Mouse (Mus musculus) hindbrain, postnatal 0 days (tissue): ENCODE results near the gene Glipr1l3. TPM values are rescaled to one million over a fixed set of nuclear protein-coding genes. Genes with fewer than 3 reads are reported as not detected.
"Not testable (repeated sequence)": the region's sequence is repeated elsewhere in the genome, so short reads cannot be mapped to it uniquely, and the experiment has no call there.

Experiments
- ATAC-seq: fragments of 200-750 bp; cut with Nextera tagmentation; 2 replicates; pipeline ENCODE4 v1.8.0; 2017; ENCODE audit warnings: mild to moderate bottlenecking, moderate TSS enrichment, moderate library complexity
- DNase-seq: peaks from one replicate; pipeline ENCODE4 v3.0.0-alpha.2; 2015; ENCODE audit warnings: low spot score
- H3K27ac ChIP-seq: fragments of 300-500 bp; sonication (generic); 2 replicates; pipeline ENCODE4 v1.5.1; 2014; ENCODE audit warnings: mild to moderate bottlenecking
- H3K27me3 ChIP-seq: fragments of 300-500 bp; sonication (generic); 2 replicates; pipeline ENCODE4 v1.6.1; 2014; ENCODE audit warnings: low read length, mixed read lengths; ENCODE audit not compliant: insufficient read depth
- H3K36me3 ChIP-seq: fragments of 300-500 bp; sonication (generic); 2 replicates; pipeline ENCODE4 v1.6.1; 2014; ENCODE audit warnings: low read length, mixed read lengths; ENCODE audit not compliant: insufficient read depth
- H3K4me1 ChIP-seq: fragments of 300-500 bp; sonication (generic); 2 replicates; pipeline ENCODE4 v1.6.1; 2014; ENCODE audit warnings: antibody characterized with exemption, low read length, mixed read lengths; ENCODE audit not compliant: insufficient read depth
- H3K4me2 ChIP-seq: fragments of 300-500 bp; sonication (generic); 2 replicates; pipeline ENCODE4 v1.6.1; 2014; ENCODE audit warnings: low read depth, mild to moderate bottlenecking, low read length, moderate library complexity, mixed read lengths
- H3K4me3 ChIP-seq: fragments of 300-500 bp; sonication (generic); 2 replicates; pipeline ENCODE4 v1.5.1; 2014; ENCODE audit warnings: low read length
- H3K9ac ChIP-seq: fragments of 300-500 bp; sonication (generic); replicated peaks from 2 replicates; pipeline ENCODE4 v1.6.1; 2014; ENCODE audit warnings: mild to moderate bottlenecking, low read length, moderate library complexity, mixed read lengths
- H3K9me3 ChIP-seq: fragments of 300-500 bp; sonication (generic); 2 replicates; pipeline ENCODE4 v1.6.1; 2016; ENCODE audit warnings: low read length, mixed read lengths
- CTCF ChIP-seq: IDR thresholded peaks from 2 replicates; pipeline ENCODE4 v1.5.1; 2016; ENCODE audit warnings: antibody characterized with exemption, control low read depth, low read depth
- WGBS: fragments of 180-500 bp; shearing (Covaris S2); extraction: QIAGEN DNeasy Blood & Tissue Kit; methylation state at CpG from one replicate; pipeline ENCODE4 v1.1.7; 2014; 5-methylcytosine and 5-hydroxymethylcytosine counted together
- polyA plus RNA-seq: library from polyadenylated mRNA; unstranded; fragments of >200 nt; fragmentation: Nextera tagmentation; extraction: Ambion mirVana; gene quantifications from 2 replicates; pipeline ENCODE4 v1.2.1, GENCODE M21; 2015
- total RNA-seq: library from RNA; depleted of rRNA; stranded (reverse); fragments of >200 nt; gene quantifications from 2 replicates; pipeline ENCODE4 v1.2.3, GENCODE M21; 2014; rRNA removed

Glipr1l3 gene
- total and polyA plus RNA-seq, 2 experiments from 2014 or later, result 0.28 TPM; not detected in 1

DNA sequence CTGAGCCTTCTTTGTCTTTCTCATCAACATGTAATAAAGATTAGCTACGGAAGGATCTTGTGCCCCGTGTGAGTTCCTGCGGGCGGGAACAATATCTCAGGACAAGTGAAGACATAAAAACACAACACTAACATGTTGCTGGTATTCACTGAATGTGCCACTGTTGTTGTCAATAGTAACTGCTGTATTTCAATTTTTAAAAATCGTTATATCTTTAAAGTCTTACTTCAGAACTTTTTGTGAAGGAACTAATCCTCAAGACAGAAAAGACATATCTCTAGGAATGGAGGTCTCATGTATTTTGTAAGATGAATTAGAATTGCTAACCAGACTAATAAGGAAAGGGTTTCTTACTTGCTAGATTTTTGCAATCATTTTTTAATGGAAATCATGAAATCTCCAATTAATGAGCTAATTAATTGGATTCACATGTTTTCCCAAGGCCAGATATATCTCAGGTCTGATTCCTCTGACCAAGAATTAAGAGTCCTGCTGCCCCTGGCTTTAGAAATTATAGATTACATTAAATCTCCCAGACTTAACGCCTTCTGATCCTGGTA, 21.2 kb downstream of the Glipr1l3 start:
- WGBS, result 21% methylated on average over 6 of the region's 6 CpGs

GRCm38 (mm10) chr10:112138050-112138870, 21.9 kb downstream of the Glipr1l3 start:
- H3K4me3 ChIP-seq, result peak overlapping the region; percentile 33
- H3K9me3 ChIP-seq, result no peaks in the 10 kb centered on the region
- no peaks in the 10 kb centered on the region for H3K4me1 ChIP-seq
- TF ChIP-seq CTCF, result peak; percentile 82
- H3K27ac ChIP-seq, result no peak overlapping the region
- H3K36me3 ChIP-seq, result no peaks in the 10 kb centered on the region
- ATAC-seq (peak; percentile 92), DNase-seq (peak; percentile 93)
- H3K4me2 ChIP-seq, result peak overlapping the region; percentile 50
- H3K9ac ChIP-seq, result no peak overlapping the region; the same call in 1 of the 2 replicates
- WGBS, result 15% methylated on average over 9 of the region's 9 CpGs
- no peaks in the 10 kb centered on the region for H3K27me3 ChIP-seq

More for the DNA sequence above, 21.2 kb downstream of the Glipr1l3 start:
- Histone ChIP-seq H3K9me3 (no peaks in the 10 kb centered on the region), H3K36me3 (no peaks in the 10 kb centered on the region), H3K27me3 (no peaks in the 10 kb centered on the region), H3K27ac (no peak overlapping the region), H3K4me2 (peak overlapping the region; percentile 50), H3K9ac (no peak overlapping the region; the same call in 1 of the 2 replicates), H3K4me1 (no peaks in the 10 kb centered on the region), H3K4me3 (peak overlapping the region; percentile 33)
- DNase-seq, result no peak
- ATAC-seq, result peak; percentile 51
- no peak for TF ChIP-seq CTCF

DNA sequence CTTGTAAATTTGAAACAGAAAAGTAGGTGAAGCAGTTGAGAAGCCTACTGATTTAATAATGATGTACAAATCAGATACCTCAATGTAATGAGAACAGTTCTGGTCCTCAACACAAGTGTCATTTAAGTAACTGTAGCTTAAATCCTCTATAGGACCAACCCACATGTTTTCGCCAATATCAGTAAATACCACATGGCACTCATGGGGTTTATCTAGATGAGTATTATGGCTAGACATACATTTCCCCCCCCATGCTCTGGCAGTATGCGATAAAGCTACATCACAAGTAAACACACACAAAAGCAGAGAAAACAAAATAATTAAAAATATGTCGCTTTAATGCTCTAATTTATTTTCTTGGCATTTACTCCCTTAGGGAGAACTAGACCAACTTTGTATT, 27.9 kb downstream of the Glipr1l3 start:
- H3K36me3 ChIP-seq, result no peaks in the 10 kb centered on the region
- ATAC-seq (no peak), DNase-seq (no peak)
- TF ChIP-seq CTCF, result no peak
- H3K4me1 ChIP-seq, result no peaks in the 10 kb centered on the region
- no peak overlapping the region for H3K9ac ChIP-seq
- WGBS, result 92% methylated on average over 3 of the region's 3 CpGs
- H3K9me3 ChIP-seq, result no peaks in the 10 kb centered on the region
- no peak overlapping the region for H3K27ac ChIP-seq
- H3K4me2 ChIP-seq, result no peak overlapping the region
- no peaks in the 10 kb centered on the region for H3K27me3 ChIP-seq
- H3K4me3 ChIP-seq, result no peak overlapping the region

DNA sequence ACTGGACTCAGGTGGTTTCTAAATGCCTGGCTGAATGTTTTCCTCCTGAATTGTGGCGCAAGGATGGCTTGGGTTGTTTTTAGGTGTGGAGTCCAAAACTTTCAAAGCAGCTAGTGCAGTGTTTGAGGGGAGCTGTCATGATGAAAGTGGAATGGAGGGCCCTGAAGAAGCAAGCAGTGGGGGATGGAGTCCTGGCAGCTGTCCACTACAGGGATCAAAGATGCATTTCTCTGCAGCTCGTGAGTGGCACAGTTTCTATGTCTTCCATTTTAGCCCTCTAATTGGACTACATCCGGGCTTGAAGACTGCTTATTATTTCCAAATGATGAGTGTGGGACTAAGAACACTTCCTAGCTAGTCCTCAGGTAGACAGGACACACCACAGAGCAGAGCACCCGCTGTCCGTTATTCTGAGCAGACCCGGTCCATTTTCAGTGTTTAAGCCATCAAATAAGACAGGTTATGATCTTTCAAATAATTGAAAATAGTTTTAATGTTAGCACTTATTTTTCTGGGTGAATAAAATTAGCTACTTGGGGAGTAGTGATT, 32.4 kb downstream of the Glipr1l3 start:
- H3K4me3 ChIP-seq, H3K9ac ChIP-seq, H3K27ac ChIP-seq, DNase-seq, H3K9me3 ChIP-seq, H3K4me1 ChIP-seq, H3K36me3 ChIP-seq, ATAC-seq, H3K4me2 ChIP-seq, H3K27me3 ChIP-seq: not testable (repeated sequence)
- 68% methylated on average over 6 of the region's 6 CpGs for WGBS

GRCm38 (mm10) chr10:112125090-112125489, 35.0 kb downstream of the Glipr1l3 start:
- 44% methylated on average over 2 of the region's 2 CpGs for WGBS
- H3K36me3 ChIP-seq, DNase-seq, H3K27ac ChIP-seq, ATAC-seq, H3K27me3 ChIP-seq, H3K4me3 ChIP-seq, H3K4me2 ChIP-seq, H3K9me3 ChIP-seq, H3K4me1 ChIP-seq, H3K9ac ChIP-seq: not testable (repeated sequence)

GRCm38 (mm10) chr10:112110401-112110800, 49.7 kb downstream of the Glipr1l3 start:
- H3K9me3 ChIP-seq, result no peaks in the 10 kb centered on the region
- DNase-seq (no peak), ATAC-seq (no peak)
- H3K27ac ChIP-seq, result no peak overlapping the region
- H3K4me2 ChIP-seq, result no peak overlapping the region
- no peaks in the 10 kb centered on the region for H3K27me3 ChIP-seq
- H3K4me1 ChIP-seq, result no peaks in the 10 kb centered on the region
- WGBS, result 91% methylated on average over 7 of the region's 7 CpGs
- no peak overlapping the region for H3K4me3 ChIP-seq
- H3K9ac ChIP-seq, result no peak overlapping the region
- TF ChIP-seq CTCF, result no peak
- H3K36me3 ChIP-seq, result no peaks in the 10 kb centered on the region

DNA sequence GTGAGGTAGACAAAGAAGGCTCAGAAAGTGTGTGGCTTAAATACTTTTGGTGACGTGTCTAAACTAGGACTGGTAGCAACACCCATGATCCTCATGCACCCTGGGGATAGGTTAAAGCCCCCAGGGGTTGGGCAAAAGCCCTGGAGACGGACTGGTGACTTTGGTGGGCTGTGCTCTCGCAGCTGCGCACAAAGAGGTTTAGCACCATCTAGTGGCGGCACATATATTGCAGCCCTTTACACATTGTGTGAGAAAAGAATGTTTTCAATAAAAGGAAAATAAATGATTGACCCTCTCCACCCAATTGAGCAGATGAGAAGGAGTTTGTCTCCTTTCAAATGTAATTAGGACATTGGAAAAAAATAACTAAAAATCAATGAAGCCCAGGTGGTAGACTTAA, 54.3 kb downstream of the Glipr1l3 start:
- not testable (repeated sequence) for H3K4me1 ChIP-seq, H3K27me3 ChIP-seq, H3K9ac ChIP-seq, ATAC-seq, H3K9me3 ChIP-seq, H3K27ac ChIP-seq, H3K4me2 ChIP-seq, H3K4me3 ChIP-seq, H3K36me3 ChIP-seq
- WGBS, result 6% methylated on average over 5 of the region's 5 CpGs
- TF ChIP-seq CTCF, result peak; percentile 65
- DNase-seq, result peak; percentile 46

Other genes with a start within 250 kb of the Glipr1l3 start
- 21.1 and 24.8 TPM in 2 replicates for gene Krr1, start 187.7 kb downstream of the Glipr1l3 start, total RNA-seq
- 24.9 and 28.8 TPM in 2 replicates for gene Krr1, start 187.7 kb downstream of the Glipr1l3 start, polyA plus RNA-seq
- 0.36 TPM in 1 of 2 replicates, not detected in the other for gene Glipr1, start 157.7 kb downstream of the Glipr1l3 start, total RNA-seq
- gene Glipr1, start 157.7 kb downstream of the Glipr1l3 start, polyA plus RNA-seq, result 0.75 and 1.00 TPM in 2 replicates
- gene Glipr1l1, start 100.1 kb downstream of the Glipr1l3 start, total RNA-seq, result not detected in 2 replicates
- not detected in 2 replicates for gene Glipr1l1, start 100.1 kb downstream of the Glipr1l3 start, polyA plus RNA-seq
- not detected in 2 replicates for gene Glipr1l2, start 77.0 kb downstream of the Glipr1l3 start, total RNA-seq
- gene Glipr1l2, start 77.0 kb downstream of the Glipr1l3 start, polyA plus RNA-seq, result not detected in 2 replicates
- 0.37 TPM in 1 of 2 replicates, not detected in the other for gene Caps2, start 3.3 kb upstream of the Glipr1l3 start, total RNA-seq
- 0.55 and 0.64 TPM in 2 replicates for gene Caps2, start 3.3 kb upstream of the Glipr1l3 start, polyA plus RNA-seq
- 11.6 and 11.9 TPM in 2 replicates for gene Kcnc2, start 110.8 kb upstream of the Glipr1l3 start, total RNA-seq
- gene Kcnc2, start 110.8 kb upstream of the Glipr1l3 start, polyA plus RNA-seq, result 4.6 and 5.2 TPM in 2 replicates